Mouse (Mus musculus): ENCODE measurements around the gene Ssbp4. TPM values are rescaled to one million over a fixed set of nuclear protein-coding genes. Genes with fewer than 3 reads are reported as not detected.

The Ssbp4 gene
- total and polyA plus RNA-seq, 3 experiments = 84.9 to 212 TPM; not detected in 1

GRCm38 (mm10) chr8:70551558-70552161, 57.0 kb downstream of the Ssbp4 start:
- peaks cover 36% of the 10 kb centered on the region for H3K79me2 ChIP-seq (ENCODE audit: control insufficient read depth, insufficient read depth, low read length, poor library complexity)
- TF ChIP-seq HCFC1 (IDR thresholded peaks at IDR 0.05; ENCODE audit: low read depth, low read length) = no peak
- H3K36me3 ChIP-seq (ENCODE audit: control insufficient read depth in 1 of 2, insufficient read depth in 2 of 2, low read length in 2 of 2) = no peaks in the 10 kb centered on the region
- H3K4me1 ChIP-seq (ENCODE audit: control insufficient read depth in 1 of 2, insufficient read depth in 2 of 2, low read length in 2 of 2) = peaks cover 0 to 4% of the 10 kb centered on the region in 2 experiments; a peak in 1 of 4 replicates
- H3K27ac ChIP-seq (ENCODE audit: control insufficient read depth, low read depth, low read length) = no peak overlapping the region
- no peaks in the 10 kb centered on the region for H3K9me3 ChIP-seq (replicated peaks; ENCODE audit: insufficient read depth, low read length)
- H3K27me3 ChIP-seq (ENCODE audit: control insufficient read depth in 1 of 2, insufficient read depth in 2 of 2, low read length in 2 of 2) = no peaks in the 10 kb centered on the region
- no peak overlapping the region for H3K9ac ChIP-seq (ENCODE audit: control insufficient read depth, low read depth, low read length, poor library complexity, severe bottlenecking)
- H3K4me3 ChIP-seq (ENCODE audit: control insufficient read depth in 1 of 2, insufficient read depth in 1 of 2, low read depth in 2 of 2, low read length in 2 of 2) = no peak overlapping the region
- no peak for DNase-seq (ENCODE audit: low read depth, low spot score)

GRCm38 (mm10) chr8:70549412-70550184, 59.1 kb downstream of the Ssbp4 start:
- Histone ChIP-seq H3K4me3 (ENCODE audit: control insufficient read depth in 1 of 2, insufficient read depth in 1 of 2, low read depth in 2 of 2, low read length in 2 of 2) (no peak overlapping the region), H3K36me3 (ENCODE audit: control insufficient read depth in 1 of 2, insufficient read depth in 2 of 2, low read length in 2 of 2) (no peaks in the 10 kb centered on the region; a peak in 1 of 4 replicates), H3K27me3 (ENCODE audit: control insufficient read depth in 1 of 2, insufficient read depth in 2 of 2, low read length in 2 of 2) (no peaks in the 10 kb centered on the region), H3K9me3 (replicated peaks; ENCODE audit: insufficient read depth, low read length) (no peaks in the 10 kb centered on the region), H3K27ac (ENCODE audit: control insufficient read depth, low read depth, low read length) (no peak overlapping the region), H3K4me1 (ENCODE audit: control insufficient read depth in 1 of 2, insufficient read depth in 2 of 2, low read length in 2 of 2) (peaks cover 0 to 4% of the 10 kb centered on the region in 2 experiments; a peak in 1 of 4 replicates), H3K79me2 (ENCODE audit: control insufficient read depth, insufficient read depth, low read length, poor library complexity) (peaks cover 48% of the 10 kb centered on the region), H3K9ac (ENCODE audit: control insufficient read depth, low read depth, low read length, poor library complexity, severe bottlenecking) (no peak overlapping the region)
- DNase-seq (ENCODE audit: low read depth, low spot score) = no peak
- no peak for TF ChIP-seq MYB (IDR thresholded peaks at IDR 0.05; ENCODE audit: low read depth, low read length)
- TF ChIP-seq CTCF (IDR thresholded peaks at IDR 0.05 in 2 of 3, conservative IDR thresholded peaks at IDR 0.05 in 1 of 3; ENCODE audit: control insufficient read depth in 1 of 3, insufficient read depth in 1 of 3, low read depth in 2 of 3, low read length in 3 of 3, poor library complexity in 1 of 3, severe bottlenecking in 1 of 3) = peak in 2 of 3 experiments; percentile 24 to 44; a peak in 5 of 6 replicates
- TF ChIP-seq ZNF384 (IDR thresholded peaks at IDR 0.05; ENCODE audit: low read depth, low read length) = peak; percentile 61

GRCm38 (mm10) chr8:70547762-70548161, 60.9 kb downstream of the Ssbp4 start:
- TF ChIP-seq TAL1 (IDR thresholded peaks at IDR 0.05; ENCODE audit: low read length) (no peak), ZMIZ1 (IDR thresholded peaks at IDR 0.05; ENCODE audit: low read depth, low read length) (no peak), MAZ (IDR thresholded peaks at IDR 0.05; ENCODE audit: low read depth, low read length) (no peak), RAD21 (IDR thresholded peaks at IDR 0.05; ENCODE audit: low read depth, low read length) (no peak), SMC3 (IDR thresholded peaks at IDR 0.05; ENCODE audit: low read depth, low read length) (no peak), POLR2AphosphoS2 (IDR thresholded peaks at IDR 0.05; ENCODE audit: low read length) (no peak), SIN3A (IDR thresholded peaks at IDR 0.05; ENCODE audit: low read length) (no peak), MAFK (IDR thresholded peaks at IDR 0.05; ENCODE audit: borderline replicate concordance, low read depth, low read length) (no peak), HCFC1 (IDR thresholded peaks at IDR 0.05; ENCODE audit: low read depth, low read length) (no peak)
- no peaks in the 10 kb centered on the region for H3K9me3 ChIP-seq (replicated peaks; ENCODE audit: insufficient read depth, low read length)
- peaks cover 58% of the 10 kb centered on the region for H3K79me2 ChIP-seq (ENCODE audit: control insufficient read depth, insufficient read depth, low read length, poor library complexity)
- H3K27me3 ChIP-seq (ENCODE audit: control insufficient read depth in 1 of 2, insufficient read depth in 2 of 2, low read length in 2 of 2) = no peaks in the 10 kb centered on the region
- H3K4me3 ChIP-seq (ENCODE audit: control insufficient read depth in 1 of 2, insufficient read depth in 1 of 2, low read depth in 2 of 2, low read length in 2 of 2) = no peak overlapping the region
- H3K4me1 ChIP-seq (ENCODE audit: control insufficient read depth in 1 of 2, insufficient read depth in 2 of 2, low read length in 2 of 2) = peaks cover 0 to 2% of the 10 kb centered on the region in 2 experiments; a peak in 1 of 4 replicates
- no peaks in the 10 kb centered on the region; a peak in 1 of 4 replicates for H3K36me3 ChIP-seq (ENCODE audit: control insufficient read depth in 1 of 2, insufficient read depth in 2 of 2, low read length in 2 of 2)
- DNase-seq (ENCODE audit: low read depth, low spot score) = no peak
- no peak overlapping the region for H3K27ac ChIP-seq (ENCODE audit: control insufficient read depth, low read depth, low read length)
- no peak overlapping the region for H3K9ac ChIP-seq (ENCODE audit: control insufficient read depth, low read depth, low read length, poor library complexity, severe bottlenecking)

Other genes starting within 250 kb of the Ssbp4 start
- not detected in 2 replicates for gene Comp, start 235.3 kb downstream of the Ssbp4 start, total RNA-seq (2012; rRNA removed)
- under 1 TPM in 1 of 2 experiments, not detected in 1; 0.54 TPM for gene Comp, start 235.3 kb downstream of the Ssbp4 start, polyA plus RNA-seq (2012; ENCODE audit: insufficient read depth in 1 of 2, insufficient read length in 2 of 2, low read depth in 1 of 2, low replicate concordance in 2 of 2, missing spikeins in 1 of 2)
- gene Crtc1, start 169.3 kb downstream of the Ssbp4 start, total RNA-seq (2012; rRNA removed) = 3.0 and 3.3 TPM in 2 replicates
- gene Crtc1, start 169.3 kb downstream of the Ssbp4 start, polyA plus RNA-seq (2012; ENCODE audit: insufficient read depth in 1 of 2, insufficient read length in 2 of 2, low read depth in 1 of 2, low replicate concordance in 2 of 2, missing spikeins in 1 of 2) = 10 to 100 TPM in 1 of 2 experiments, not detected in 1; 18.0 TPM
- gene Klhl26, start 131.9 kb downstream of the Ssbp4 start, total RNA-seq (2012; rRNA removed) = 7.6 and 8.0 TPM in 2 replicates
- gene Klhl26, start 131.9 kb downstream of the Ssbp4 start, polyA plus RNA-seq (2012; ENCODE audit: insufficient read depth in 1 of 2, insufficient read length in 2 of 2, low read depth in 1 of 2, low replicate concordance in 2 of 2, missing spikeins in 1 of 2) = 10 to 100 TPM in 1 of 2 experiments, not detected in 1; 11.4 TPM
- not detected in 2 replicates for gene Tmem59l, start 121.5 kb downstream of the Ssbp4 start, total RNA-seq (2012; rRNA removed)
- gene Tmem59l, start 121.5 kb downstream of the Ssbp4 start, polyA plus RNA-seq (2012; ENCODE audit: insufficient read depth in 1 of 2, insufficient read length in 2 of 2, low read depth in 1 of 2, low replicate concordance in 2 of 2, missing spikeins in 1 of 2) = not detected
- 3.8 and 6.6 TPM in 2 replicates for gene Crlf1, start 115.7 kb downstream of the Ssbp4 start, total RNA-seq (2012; rRNA removed)
- gene Crlf1, start 115.7 kb downstream of the Ssbp4 start, polyA plus RNA-seq (2012; ENCODE audit: insufficient read depth in 1 of 2, insufficient read length in 2 of 2, low read depth in 1 of 2, low replicate concordance in 2 of 2, missing spikeins in 1 of 2) = 10 to 100 TPM in 1 of 2 experiments, not detected in 1; 26.6 TPM
- gene Rex1bd, start 102.1 kb downstream of the Ssbp4 start, total RNA-seq (2012; rRNA removed) = 200 and 204 TPM in 2 replicates
- 100 to 1,000 TPM in 1 of 2 experiments, not detected in 1; 145 TPM for gene Rex1bd, start 102.1 kb downstream of the Ssbp4 start, polyA plus RNA-seq (2012; ENCODE audit: insufficient read depth in 1 of 2, insufficient read length in 2 of 2, low read depth in 1 of 2, low replicate concordance in 2 of 2, missing spikeins in 1 of 2)
- 3,582 and 3,633 TPM in 2 replicates for gene Uba52, start 98.1 kb downstream of the Ssbp4 start, total RNA-seq (2012; rRNA removed)
- 1,000 to 10,000 TPM in 1 of 2 experiments, not detected in 1; 2,814 TPM for gene Uba52, start 98.1 kb downstream of the Ssbp4 start, polyA plus RNA-seq (2012; ENCODE audit: insufficient read depth in 1 of 2, insufficient read length in 2 of 2, low read depth in 1 of 2, low replicate concordance in 2 of 2, missing spikeins in 1 of 2)
- gene Fkbp8, start 81.1 kb downstream of the Ssbp4 start, total RNA-seq (2012; rRNA removed) = 212 and 215 TPM in 2 replicates
- gene Fkbp8, start 81.1 kb downstream of the Ssbp4 start, polyA plus RNA-seq (2012; ENCODE audit: insufficient read depth in 1 of 2, insufficient read length in 2 of 2, low read depth in 1 of 2, low replicate concordance in 2 of 2, missing spikeins in 1 of 2) = 100 to 1,000 TPM in 1 of 2 experiments, not detected in 1; 349 TPM
- 49.1 and 54.4 TPM in 2 replicates for gene Kxd1, start 80.9 kb downstream of the Ssbp4 start, total RNA-seq (2012; rRNA removed)
- 10 to 100 TPM in 1 of 2 experiments, not detected in 1; 77.4 TPM for gene Kxd1, start 80.9 kb downstream of the Ssbp4 start, polyA plus RNA-seq (2012; ENCODE audit: insufficient read depth in 1 of 2, insufficient read length in 2 of 2, low read depth in 1 of 2, low replicate concordance in 2 of 2, missing spikeins in 1 of 2)
- gene Ell, start 69.4 kb downstream of the Ssbp4 start, total RNA-seq (2012; rRNA removed) = 10.8 and 12.4 TPM in 2 replicates
- gene Ell, start 69.4 kb downstream of the Ssbp4 start, polyA plus RNA-seq (2012; ENCODE audit: insufficient read depth in 1 of 2, insufficient read length in 2 of 2, low read depth in 1 of 2, low replicate concordance in 2 of 2, missing spikeins in 1 of 2) = 10 to 100 TPM in 1 of 2 experiments, not detected in 1; 25.9 TPM
- gene Isyna1, start 14.5 kb downstream of the Ssbp4 start, total RNA-seq (2012; rRNA removed) = 84.1 and 90.9 TPM in 2 replicates
- 100 to 1,000 TPM in 1 of 2 experiments, not detected in 1; 189 TPM for gene Isyna1, start 14.5 kb downstream of the Ssbp4 start, polyA plus RNA-seq (2012; ENCODE audit: insufficient read depth in 1 of 2, insufficient read length in 2 of 2, low read depth in 1 of 2, low replicate concordance in 2 of 2, missing spikeins in 1 of 2)
- gene Lrrc25, start 7.3 kb upstream of the Ssbp4 start, total RNA-seq (2012; rRNA removed) = 0.20 and 0.39 TPM in 2 replicates
- 1 to 10 TPM in 1 of 2 experiments, not detected in 1; 1.1 TPM for gene Lrrc25, start 7.3 kb upstream of the Ssbp4 start, polyA plus RNA-seq (2012; ENCODE audit: insufficient read depth in 1 of 2, insufficient read length in 2 of 2, low read depth in 1 of 2, low replicate concordance in 2 of 2, missing spikeins in 1 of 2)
- gene Gdf15, start 23.6 kb upstream of the Ssbp4 start, total RNA-seq (2012; rRNA removed) = 0.15 and 1.8 TPM in 2 replicates
- under 1 TPM in 1 of 2 experiments, not detected in 1; 0.63 TPM for gene Gdf15, start 23.6 kb upstream of the Ssbp4 start, polyA plus RNA-seq (2012; ENCODE audit: insufficient read depth in 1 of 2, insufficient read length in 2 of 2, low read depth in 1 of 2, low replicate concordance in 2 of 2, missing spikeins in 1 of 2)
- gene Pgpep1, start 51.5 kb upstream of the Ssbp4 start, total RNA-seq (2012; rRNA removed) = 12.6 and 13.7 TPM in 2 replicates
- gene Pgpep1, start 51.5 kb upstream of the Ssbp4 start, polyA plus RNA-seq (2012; ENCODE audit: insufficient read depth in 1 of 2, insufficient read length in 2 of 2, low read depth in 1 of 2, low replicate concordance in 2 of 2, missing spikeins in 1 of 2) = 10 to 100 TPM in 1 of 2 experiments, not detected in 1; 19.5 TPM
- gene Lsm4, start 64.4 kb upstream of the Ssbp4 start, total RNA-seq (2012; rRNA removed) = 152 and 172 TPM in 2 replicates
- 1,000 to 10,000 TPM in 1 of 2 experiments, 100 to 1,000 TPM in 1; 514 to 2,024 TPM for gene Lsm4, start 64.4 kb upstream of the Ssbp4 start, polyA plus RNA-seq (2012; ENCODE audit: insufficient read depth in 1 of 2, insufficient read length in 2 of 2, low read depth in 1 of 2, low replicate concordance in 2 of 2, missing spikeins in 1 of 2)
- 11.1 and 16.5 TPM in 2 replicates for gene Jund, start 90.1 kb upstream of the Ssbp4 start, total RNA-seq (2012; rRNA removed)
- 10 to 100 TPM in 1 of 2 experiments, not detected in 1; 18.8 TPM for gene Jund, start 90.1 kb upstream of the Ssbp4 start, polyA plus RNA-seq (2012; ENCODE audit: insufficient read depth in 1 of 2, insufficient read length in 2 of 2, low read depth in 1 of 2, low replicate concordance in 2 of 2, missing spikeins in 1 of 2)
- gene Iqcn, start 94.6 kb upstream of the Ssbp4 start, total RNA-seq (2012; rRNA removed) = 0.03 TPM in 1 of 2 replicates, not detected in the other
- not detected for gene Iqcn, start 94.6 kb upstream of the Ssbp4 start, polyA plus RNA-seq (2012; ENCODE audit: insufficient read depth in 1 of 2, insufficient read length in 2 of 2, low read depth in 1 of 2, low replicate concordance in 2 of 2, missing spikeins in 1 of 2)
- gene Gm3336, start 109.7 kb upstream of the Ssbp4 start, total RNA-seq (2012; rRNA removed) = 0.19 and 0.20 TPM in 2 replicates
- gene Gm3336, start 109.7 kb upstream of the Ssbp4 start, polyA plus RNA-seq (2012; ENCODE audit: insufficient read depth in 1 of 2, insufficient read length in 2 of 2, low read depth in 1 of 2, low replicate concordance in 2 of 2, missing spikeins in 1 of 2) = under 1 TPM in 1 of 2 experiments, not detected in 1; 0.72 TPM
- 0.65 and 0.75 TPM in 2 replicates for gene Pde4c, start 114.8 kb upstream of the Ssbp4 start, total RNA-seq (2012; rRNA removed)
- 1 to 10 TPM in 1 of 2 experiments, not detected in 1; 3.0 TPM for gene Pde4c, start 114.8 kb upstream of the Ssbp4 start, polyA plus RNA-seq (2012; ENCODE audit: insufficient read depth in 1 of 2, insufficient read length in 2 of 2, low read depth in 1 of 2, low replicate concordance in 2 of 2, missing spikeins in 1 of 2)
- 1.8 TPM in 2 replicates for gene Rab3a, start 145.8 kb upstream of the Ssbp4 start, total RNA-seq (2012; rRNA removed)
- gene Rab3a, start 145.8 kb upstream of the Ssbp4 start, polyA plus RNA-seq (2012; ENCODE audit: insufficient read depth in 1 of 2, insufficient read length in 2 of 2, low read depth in 1 of 2, low replicate concordance in 2 of 2, missing spikeins in 1 of 2) = 1 to 10 TPM in 1 of 2 experiments, not detected in 1; 5.6 TPM
- gene Mpv17l2, start 152.1 kb upstream of the Ssbp4 start, total RNA-seq (2012; rRNA removed) = 41.9 and 52.8 TPM in 2 replicates
- 100 to 1,000 TPM in 1 of 2 experiments, not detected in 1; 102 TPM for gene Mpv17l2, start 152.1 kb upstream of the Ssbp4 start, polyA plus RNA-seq (2012; ENCODE audit: insufficient read depth in 1 of 2, insufficient read length in 2 of 2, low read depth in 1 of 2, low replicate concordance in 2 of 2, missing spikeins in 1 of 2)
- gene Pik3r2, start 167.8 kb upstream of the Ssbp4 start, total RNA-seq (2012; rRNA removed) = 23.7 and 25.4 TPM in 2 replicates
- 10 to 100 TPM in 1 of 2 experiments, not detected in 1; 37.8 TPM for gene Pik3r2, start 167.8 kb upstream of the Ssbp4 start, polyA plus RNA-seq (2012; ENCODE audit: insufficient read depth in 1 of 2, insufficient read length in 2 of 2, low read depth in 1 of 2, low replicate concordance in 2 of 2, missing spikeins in 1 of 2)
- gene Mast3, start 196.2 kb upstream of the Ssbp4 start, total RNA-seq (2012; rRNA removed) = 10.4 and 13.5 TPM in 2 replicates
- gene Mast3, start 196.2 kb upstream of the Ssbp4 start, polyA plus RNA-seq (2012; ENCODE audit: insufficient read depth in 1 of 2, insufficient read length in 2 of 2, low read depth in 1 of 2, low replicate concordance in 2 of 2, missing spikeins in 1 of 2) = 10 to 100 TPM in 1 of 2 experiments, not detected in 1; 54.7 TPM
- 1.2 and 1.4 TPM in 2 replicates for gene Il12rb1, start 199.6 kb upstream of the Ssbp4 start, total RNA-seq (2012; rRNA removed)
- gene Il12rb1, start 199.6 kb upstream of the Ssbp4 start, polyA plus RNA-seq (2012; ENCODE audit: insufficient read depth in 1 of 2, insufficient read length in 2 of 2, low read depth in 1 of 2, low replicate concordance in 2 of 2, missing spikeins in 1 of 2) = 1 to 10 TPM in 1 of 2 experiments, not detected in 1; 2.2 TPM
- 10.0 and 13.1 TPM in 2 replicates for gene Arrdc2, start 230.8 kb upstream of the Ssbp4 start, total RNA-seq (2012; rRNA removed)
- gene Arrdc2, start 230.8 kb upstream of the Ssbp4 start, polyA plus RNA-seq (2012; ENCODE audit: insufficient read depth in 1 of 2, insufficient read length in 2 of 2, low read depth in 1 of 2, low replicate concordance in 2 of 2, missing spikeins in 1 of 2) = 10 to 100 TPM in 1 of 2 experiments, not detected in 1; 22.5 TPM

Data from MEL (cell line).